Mouse (Mus musculus) liver, adult 2 months (tissue): ENCODE results near the gene Tmx4. TPM values are rescaled to one million over a fixed set of nuclear protein-coding genes. Genes with fewer than 3 reads are reported as not detected.
A peak's percentile ranks its signal among the peaks of the same experiment; 100 is the strongest.

Source experiments
- DNase-seq: peaks from one replicate; pipeline ENCODE4 v3.0.0-alpha.2; 2011; ENCODE audit warnings: low read depth, low spot score; ENCODE audit errors: extremely low read depth
- H3K27ac ChIP-seq: fragments of 200-500 bp; replicated peaks from 2 replicates; pipeline ENCODE4 v1.5.1; 2012; ENCODE audit warnings: low read depth, mild to moderate bottlenecking, control low read depth, inconsistent platforms, low read length; ENCODE audit not compliant: insufficient read depth
- H3K27me3 ChIP-seq: fragments of 200-500 bp; 2 replicates; pipeline ENCODE4 v1.6.1; 2012; ENCODE audit warnings: mild to moderate bottlenecking, moderate library complexity, low read length, inconsistent platforms; ENCODE audit not compliant: control insufficient read depth, insufficient read depth
- H3K36me3 ChIP-seq: fragments of 200-500 bp; 2 replicates; pipeline ENCODE4 v1.6.1; 2012; ENCODE audit warnings: low read length, inconsistent platforms; ENCODE audit not compliant: control insufficient read depth, insufficient read depth
- H3K4me1 ChIP-seq: fragments of 200-500 bp; 2 replicates; pipeline ENCODE4 v1.6.1; 2011; ENCODE audit warnings: low read length; ENCODE audit not compliant: control insufficient read depth, insufficient read depth
- H3K4me3 ChIP-seq: fragments of 200-500 bp; 2 replicates; pipeline ENCODE4 v1.5.1; 2011; ENCODE audit warnings: low read depth, mild to moderate bottlenecking, control low read depth, low read length, moderate library complexity; ENCODE audit not compliant: insufficient read depth
- H3K79me2 ChIP-seq: fragments of 200-500 bp; 2 replicates; pipeline ENCODE4 v1.6.1; 2012; ENCODE audit warnings: inconsistent platforms, mild to moderate bottlenecking, low read length, moderate library complexity; ENCODE audit not compliant: control insufficient read depth, insufficient read depth
- H3K9ac ChIP-seq: fragments of 200-500 bp; 2 replicates; pipeline ENCODE4 v1.6.1; 2012; ENCODE audit warnings: low read depth, mild to moderate bottlenecking, control low read depth, inconsistent platforms, low read length
- CTCF ChIP-seq: fragments of 200-500 bp; IDR thresholded peaks from 2 replicates; pipeline ENCODE4 v1.5.1; 2011; ENCODE audit warnings: low read depth, low read length, control low read depth
- POLR2A ChIP-seq: fragments of 200-500 bp; IDR thresholded peaks from 2 replicates; pipeline ENCODE4 v1.6.1; 2011; ENCODE audit warnings: low read length, control low read depth; ENCODE audit not compliant: insufficient read depth; ENCODE audit errors: extremely low read depth
- WGBS: fragments of 180-500 bp; shearing (Covaris S2); methylation state at CpG from one replicate; pipeline ENCODE4 v1.1.7; 2018; 5-methylcytosine and 5-hydroxymethylcytosine counted together
- polyA plus RNA-seq: library from polyadenylated mRNA; depleted of rRNA; stranded (reverse); fragments of >200 nt; gene quantifications from 2 replicates; pipeline ENCODE4 v1.2.3, GENCODE M21; 2012; rRNA removed
- total RNA-seq: library from RNA; depleted of rRNA; stranded (reverse); fragments of >200 nt; gene quantifications from 2 replicates; pipeline ENCODE4 v1.2.3, GENCODE M21; 2014; rRNA removed

Tmx4 gene
- total RNA-seq = 11.2 and 11.9 TPM in 2 replicates
- 3.0 and 3.1 TPM in 2 replicates for polyA plus RNA-seq

GRCm38 (mm10) chr2:134643514-134644300 lies at the start of gene Tmx4:
Gene Tmx4 (minus strand): TSS chr2:134644145.
- H3K27me3 ChIP-seq = no peaks in the 10 kb centered on the region
- TF ChIP-seq CTCF (peak; percentile 5; the same call in 1 of the 2 replicates), POLR2A (peak; percentile 65)
- WGBS = under 1% methylated on average over 57 of the region's 57 CpGs
- H3K36me3 ChIP-seq = peaks cover 6% of the 10 kb centered on the region
- H3K4me3 ChIP-seq = peak within 1 kb of the TSS; percentile 78
- H3K9ac ChIP-seq = peak within 1 kb of the TSS; percentile 86
- peak; percentile 90 for DNase-seq
- H3K4me1 ChIP-seq = peaks cover 7% of the 10 kb centered on the region
- H3K79me2 ChIP-seq = peaks cover 5% of the 10 kb centered on the region; the same call in 1 of the 2 replicates
- H3K27ac ChIP-seq = peak within 1 kb of the TSS; percentile 80

GRCm38 (mm10) chr2:134692125-134692524 lies 48.2 kb upstream of the Tmx4 start:
- TF ChIP-seq CTCF (no peak), POLR2A (no peak)
- Histone ChIP-seq H3K4me1 (no peaks in the 10 kb centered on the region), H3K79me2 (no peaks in the 10 kb centered on the region), H3K9ac (no peak overlapping the region), H3K4me3 (no peak overlapping the region), H3K36me3 (no peaks in the 10 kb centered on the region), H3K27ac (no peak overlapping the region), H3K27me3 (no peaks in the 10 kb centered on the region)
- peak; percentile 1 for DNase-seq
- WGBS = 50% methylated on average over 1 of the region's 1 CpGs

DNA sequence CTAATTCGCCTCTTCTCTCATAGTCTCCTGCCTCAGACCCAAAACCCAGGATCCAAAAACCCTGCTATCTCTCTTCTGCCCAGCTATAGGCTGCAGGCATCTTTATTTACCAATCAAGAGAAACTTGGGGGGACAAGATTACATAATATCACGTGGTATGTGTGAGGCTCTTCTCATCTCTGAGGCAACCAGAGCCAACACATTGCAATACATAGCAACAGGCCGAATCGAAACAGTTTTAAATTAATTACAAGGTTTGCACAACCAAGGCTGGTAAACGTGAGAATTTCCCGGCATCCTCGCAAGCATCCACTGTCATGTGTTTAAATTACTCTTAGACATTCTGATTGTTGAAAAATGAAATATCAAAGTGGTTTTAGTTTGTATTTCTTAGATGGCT lies 47.1 kb upstream of the Tmx4 start:
- TF ChIP-seq CTCF = no peak
- no peak for TF ChIP-seq POLR2A
- no peak for DNase-seq
- Histone ChIP-seq H3K27me3 (no peaks in the 10 kb centered on the region), H3K4me1 (no peaks in the 10 kb centered on the region), H3K4me3 (no peak overlapping the region), H3K36me3 (no peaks in the 10 kb centered on the region), H3K79me2 (no peaks in the 10 kb centered on the region), H3K9ac (no peak overlapping the region), H3K27ac (no peak overlapping the region)
- WGBS = 80% methylated on average over 7 of the region's 7 CpGs

GRCm38 (mm10) chr2:134682326-134682725 lies 38.4 kb upstream of the Tmx4 start:
- Histone ChIP-seq H3K79me2 (no peaks in the 10 kb centered on the region), H3K27ac (no peak overlapping the region), H3K4me3 (no peak overlapping the region), H3K9ac (no peak overlapping the region), H3K36me3 (no peaks in the 10 kb centered on the region), H3K4me1 (no peaks in the 10 kb centered on the region), H3K27me3 (no peaks in the 10 kb centered on the region)
- TF ChIP-seq POLR2A = no peak
- TF ChIP-seq CTCF = no peak
- DNase-seq = no peak
- 79% methylated on average over 3 of the region's 3 CpGs for WGBS

- DNase-seq = peak; percentile 52
- no peaks in the 10 kb centered on the region for H3K36me3 ChIP-seq
- no peak overlapping the region for H3K27ac ChIP-seq
- H3K9ac ChIP-seq = no peak overlapping the region
- no peaks in the 10 kb centered on the region for H3K27me3 ChIP-seq
- no peaks in the 10 kb centered on the region for H3K4me1 ChIP-seq
- 14% methylated on average over 9 of the region's 9 CpGs for WGBS
- H3K79me2 ChIP-seq = no peaks in the 10 kb centered on the region
- TF ChIP-seq POLR2A (no peak), CTCF (peak; percentile 48)
- no peak overlapping the region for H3K4me3 ChIP-seq
Measured at GRCm38 (mm10) chr2:134681271-134681961, 37.5 kb upstream of the Tmx4 start.

- H3K27ac ChIP-seq = no peak overlapping the region
- H3K36me3 ChIP-seq = no peaks in the 10 kb centered on the region
- H3K4me1 ChIP-seq = no peaks in the 10 kb centered on the region
- no peaks in the 10 kb centered on the region for H3K79me2 ChIP-seq
- no peak overlapping the region for H3K4me3 ChIP-seq
- H3K9ac ChIP-seq = no peak overlapping the region
- no peak for DNase-seq
- TF ChIP-seq CTCF (no peak), POLR2A (no peak)
- 83% methylated on average over 3 of the region's 3 CpGs for WGBS
- no peaks in the 10 kb centered on the region for H3K27me3 ChIP-seq
Measured at GRCm38 (mm10) chr2:134679567-134679966, 35.6 kb upstream of the Tmx4 start.
